Comparison of ENCODE assay signal across 1 mouse cellular context in genomic region chr16:87354075-87354583, GRCm38 (mm10).
A peak's percentile ranks its signal among the peaks of the same experiment; 100 is the strongest.
TF ChIP-seq lines count a peak whose summit lies in the region.

Gene N6amt1 (plus strand): TSS chr16:87354185.

TF ChIP-seq in CH12.LX, 34 proteins besides CTCF, POLR2A, EP300 and RAD21 (continued from another document):
- TF ChIP-seq USF2 (conservative IDR thresholded peaks at IDR 0.05; ENCODE audit: low read depth, low read length), result no peak
- no peak; the same call in 1 of the 2 replicates for TF ChIP-seq ZMIZ1 (IDR thresholded peaks at IDR 0.05; ENCODE audit: low read depth, low read length)
- TF ChIP-seq IRF4 (IDR thresholded peaks at IDR 0.05; ENCODE audit: low read depth, low read length), result peak; percentile 57; the same call in 1 of the 2 replicates
- peak; percentile 87 for TF ChIP-seq HCFC1 (IDR thresholded peaks at IDR 0.05; ENCODE audit: low read depth, low read length)
- TF ChIP-seq MYC (IDR thresholded peaks at IDR 0.05; ENCODE audit: low read depth, low read length), result peak; percentile 97
- no peak for TF ChIP-seq SMC3 (IDR thresholded peaks at IDR 0.05; ENCODE audit: low read depth, low read length)
- no peak for TF ChIP-seq CHD2 (IDR thresholded peaks at IDR 0.05; ENCODE audit: low read length)
- no peak for TF ChIP-seq JUND (conservative IDR thresholded peaks at IDR 0.05; ENCODE audit: low read depth, low read length)
- no peak for TF ChIP-seq ZKSCAN1 (IDR thresholded peaks at IDR 0.05; ENCODE audit: borderline replicate concordance, low read depth, low read length)
- TF ChIP-seq ZC3H11A (IDR thresholded peaks at IDR 0.05; ENCODE audit: low read depth, low read length), result no peak
- TF ChIP-seq PAX5 (IDR thresholded peaks at IDR 0.05; ENCODE audit: low read length), result no peak
- TF ChIP-seq JUN (IDR thresholded peaks at IDR 0.05; ENCODE audit: insufficient read depth, low read depth, low read length), result no peak
- peak; percentile 82; the same call in 1 of the 2 replicates for TF ChIP-seq KAT2A (IDR thresholded peaks at IDR 0.05; ENCODE audit: insufficient replicate concordance, low read length)
- TF ChIP-seq NELFE (IDR thresholded peaks at IDR 0.05; ENCODE audit: low read depth, low read length), result peak; percentile 88
- TF ChIP-seq USF1 (IDR thresholded peaks at IDR 0.05; ENCODE audit: low read depth, low read length), result peak; percentile 23
- no peak; the same call in 1 of the 2 replicates for TF ChIP-seq SIN3A (IDR thresholded peaks at IDR 0.05; ENCODE audit: low read length)
- peak; percentile 70 for TF ChIP-seq MEF2A (IDR thresholded peaks at IDR 0.05; ENCODE audit: borderline replicate concordance, low read depth, low read length)
- no peak for TF ChIP-seq MAFK (IDR thresholded peaks at IDR 0.05; ENCODE audit: insufficient replicate concordance, low read length)
- peak; percentile 91 for TF ChIP-seq TBP (conservative IDR thresholded peaks at IDR 0.05; ENCODE audit: low read depth, low read length)
- TF ChIP-seq MAZ (IDR thresholded peaks at IDR 0.05; ENCODE audit: low read depth, low read length), result peak; percentile 47; the same call in 1 of the 2 replicates
- TF ChIP-seq E2F4 (IDR thresholded peaks at IDR 0.05; ENCODE audit: insufficient replicate concordance, low read depth, low read length), result peak; percentile 30; the same call in 1 of the 2 replicates
- no peak for TF ChIP-seq UBTF (IDR thresholded peaks at IDR 0.05; ENCODE audit: low read depth, low read length)
- no peak for TF ChIP-seq ZNF384 (IDR thresholded peaks at IDR 0.05; ENCODE audit: low read depth, low read length)
